Comparison of ENCODE assay signal across 1 mouse cellular context in genomic region chr15:79357036-79357911, GRCm38 (mm10).
TF ChIP-seq lines count a peak whose summit lies in the region.

No protein-coding gene starts in this region.

TF ChIP-seq in CH12.LX, 34 proteins besides CTCF, POLR2A, EP300 and RAD21 (continued from another document):
- no peak for TF ChIP-seq GABPA (IDR thresholded peaks at IDR 0.05; ENCODE audit: insufficient replicate concordance, low read depth, low read length)
- TF ChIP-seq SMC3 (IDR thresholded peaks at IDR 0.05; ENCODE audit: low read depth, low read length): peak; percentile 1; the same call in 1 of the 2 replicates
- TF ChIP-seq MAFK (IDR thresholded peaks at IDR 0.05; ENCODE audit: insufficient replicate concordance, low read length): no peak
- TF ChIP-seq USF1 (IDR thresholded peaks at IDR 0.05; ENCODE audit: low read depth, low read length): no peak
- TF ChIP-seq NELFE (IDR thresholded peaks at IDR 0.05; ENCODE audit: low read depth, low read length): peak; percentile 72; the same call in 1 of the 2 replicates
- peak; percentile 83 for TF ChIP-seq ELF1 (IDR thresholded peaks at IDR 0.05; ENCODE audit: low read depth, low read length)
- no peak for TF ChIP-seq JUND (conservative IDR thresholded peaks at IDR 0.05; ENCODE audit: low read depth, low read length)
